Mouse (Mus musculus) small intestine, adult 2 months (tissue): ENCODE results near the gene Sqor. TPM values are rescaled to one million over a fixed set of nuclear protein-coding genes. Genes with fewer than 3 reads are reported as not detected.

ENCODE experiments used
- H3K27ac ChIP-seq: fragments of 200-500 bp; 2 replicates; pipeline ENCODE4 v1.5.1; 2012; ENCODE audit warnings: low read depth, low read length, control low read depth, inconsistent platforms; ENCODE audit not compliant: insufficient read depth
- H3K27me3 ChIP-seq: fragments of 200-500 bp; 2 replicates; pipeline ENCODE4 v1.6.1; 2012; ENCODE audit warnings: mild to moderate bottlenecking, moderate library complexity, low read length, inconsistent platforms; ENCODE audit not compliant: control insufficient read depth, insufficient read depth
- H3K36me3 ChIP-seq: fragments of 200-500 bp; 2 replicates; pipeline ENCODE4 v1.6.1; 2012; ENCODE audit warnings: mild to moderate bottlenecking, low read length, control low read depth, inconsistent platforms; ENCODE audit not compliant: control insufficient read depth, insufficient read depth
- H3K4me1 ChIP-seq: fragments of 200-500 bp; 2 replicates; pipeline ENCODE4 v1.6.1; 2012; ENCODE audit warnings: low read length, inconsistent platforms, mixed read lengths; ENCODE audit not compliant: control insufficient read depth, insufficient read depth, insufficient read length
- H3K4me3 ChIP-seq: fragments of 200-500 bp; 2 replicates; pipeline ENCODE4 v1.5.1; 2012; ENCODE audit warnings: low read depth, mild to moderate bottlenecking, control low read depth, inconsistent platforms, low read length, moderate library complexity
- CTCF ChIP-seq: fragments of 200-500 bp; IDR thresholded peaks from 2 replicates; pipeline ENCODE4 v1.5.1; 2012; ENCODE audit warnings: low read depth, mild to moderate bottlenecking, control low read depth, inconsistent platforms, low read length, moderate library complexity, mixed read lengths; ENCODE audit not compliant: insufficient replicate concordance, insufficient read length; ENCODE audit errors: extremely low read depth
- POLR2A ChIP-seq: fragments of 200-500 bp; IDR thresholded peaks from 2 replicates; pipeline ENCODE4 v1.6.1; 2012; ENCODE audit warnings: low read depth, mild to moderate bottlenecking, control low read depth, inconsistent platforms, low read length, moderate library complexity
- WGBS: fragments of 180-500 bp; shearing (Covaris S2); methylation state at CpG from one replicate; pipeline ENCODE4 v1.1.7; 2018; 5-methylcytosine and 5-hydroxymethylcytosine counted together
- polyA plus RNA-seq: library from polyadenylated mRNA; depleted of rRNA; stranded (reverse); fragments of >200 nt; gene quantifications from 2 replicates; pipeline ENCODE4 v1.2.3, GENCODE M21; 2012

Gene Sqor
- polyA plus RNA-seq, 1 experiment = 56.7 TPM

DNA sequence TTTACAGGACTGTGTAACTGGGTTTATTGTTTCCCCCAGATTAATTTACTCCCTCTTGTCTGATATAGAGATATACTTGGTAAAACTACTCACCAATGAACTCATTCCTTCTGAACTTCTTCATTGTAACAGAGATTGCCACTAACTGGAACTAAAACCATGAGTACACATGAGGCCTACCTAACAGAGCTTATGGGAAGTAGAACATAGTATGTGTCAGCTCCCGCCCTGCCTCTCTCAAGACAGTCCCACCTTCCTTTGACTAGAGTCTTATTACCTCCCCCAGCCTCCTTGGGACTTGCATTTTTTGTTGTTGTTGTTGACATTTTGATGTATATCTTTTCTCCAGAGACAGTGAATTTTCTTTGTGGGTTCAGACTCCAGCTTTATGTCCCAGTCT lies 7.9 kb downstream of the Sqor start:
- Histone ChIP-seq H3K27me3 (no peaks in the 10 kb centered on the region), H3K36me3 (no peaks in the 10 kb centered on the region), H3K4me3 (no peak overlapping the region), H3K27ac (no peak overlapping the region), H3K4me1 (peaks cover 19% of the 10 kb centered on the region; the same call in 1 of the 2 replicates)
- no peak for TF ChIP-seq POLR2A
- TF ChIP-seq CTCF = no peak
- WGBS = 83% methylated on average over 1 of the region's 1 CpGs

DNA sequence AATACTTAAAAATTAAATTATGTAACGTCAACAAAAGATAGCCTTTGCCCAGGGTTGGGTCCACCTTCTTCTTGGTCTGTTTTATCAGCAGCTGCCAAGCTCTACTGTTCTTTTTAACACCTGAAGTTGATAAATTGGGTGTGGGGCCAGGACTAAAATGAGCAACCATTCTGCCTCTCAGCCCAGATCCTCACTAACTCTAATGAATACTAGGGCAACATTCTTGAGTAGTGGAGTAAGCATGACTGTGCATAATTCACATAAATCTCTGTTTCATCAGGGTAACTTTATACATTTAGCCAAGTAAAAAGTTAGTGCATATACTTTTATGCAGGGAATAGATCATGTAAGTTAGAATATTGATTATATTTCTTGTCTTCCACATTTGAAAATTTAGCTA lies 10.5 kb downstream of the Sqor start:
- no peaks in the 10 kb centered on the region for H3K36me3 ChIP-seq
- H3K27ac ChIP-seq = no peak overlapping the region
- no peak overlapping the region for H3K4me3 ChIP-seq
- H3K4me1 ChIP-seq = peaks cover 23% of the 10 kb centered on the region; the same call in 1 of the 2 replicates
- TF ChIP-seq POLR2A = no peak
- TF ChIP-seq CTCF = no peak
- H3K27me3 ChIP-seq = no peaks in the 10 kb centered on the region
- WGBS = 20% methylated on average over 1 of the region's 1 CpGs

DNA sequence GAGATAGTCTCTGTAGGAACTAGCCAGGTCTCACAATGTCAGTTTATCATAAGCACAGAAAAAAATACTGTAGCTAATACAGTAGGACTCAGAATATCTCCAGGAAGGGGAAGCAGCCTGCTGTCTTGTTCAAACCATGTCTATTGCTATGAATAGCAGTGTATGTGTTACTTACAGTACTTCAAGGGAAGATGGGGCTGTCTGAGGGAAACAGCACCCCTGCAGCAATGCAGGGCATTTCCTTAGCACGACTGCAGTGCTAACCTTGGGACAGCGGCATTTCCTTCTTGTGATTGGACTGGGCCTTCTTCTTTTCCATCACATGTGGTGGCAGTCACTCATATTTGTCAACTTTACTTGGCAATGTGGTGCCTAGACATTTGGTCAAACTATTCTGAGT lies 11.8 kb downstream of the Sqor start:
- peaks cover 17% of the 10 kb centered on the region; the same call in 1 of the 2 replicates for H3K4me1 ChIP-seq
- no peaks in the 10 kb centered on the region for H3K36me3 ChIP-seq
- 74% methylated on average over 2 of the region's 2 CpGs for WGBS
- no peak overlapping the region for H3K27ac ChIP-seq
- H3K4me3 ChIP-seq = no peak overlapping the region
- H3K27me3 ChIP-seq = no peaks in the 10 kb centered on the region
- TF ChIP-seq POLR2A = no peak
- TF ChIP-seq CTCF = no peak

DNA sequence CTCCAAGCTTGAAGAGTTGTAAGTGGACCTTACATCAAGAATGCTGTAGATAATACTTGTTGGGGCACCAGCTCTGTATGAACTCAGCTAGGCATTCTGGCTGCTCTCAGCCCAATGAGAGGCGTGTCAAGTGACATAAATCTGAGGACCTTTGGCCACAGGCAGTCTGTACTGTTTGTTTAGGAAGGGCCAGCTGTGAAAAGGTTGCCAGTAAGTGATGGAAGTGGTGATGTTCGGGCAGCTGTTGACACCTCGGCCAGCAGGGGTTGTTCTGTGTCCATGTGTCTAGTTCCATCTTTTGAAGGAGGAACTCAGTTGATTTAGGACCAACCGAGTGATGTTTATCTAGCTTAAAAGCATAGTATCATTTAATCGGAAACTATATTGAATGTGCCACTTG lies 14.9 kb downstream of the Sqor start:
- H3K4me3 ChIP-seq = no peak overlapping the region
- no peak for TF ChIP-seq POLR2A
- no peak for TF ChIP-seq CTCF
- H3K27me3 ChIP-seq = no peaks in the 10 kb centered on the region
- peaks cover 20% of the 10 kb centered on the region; the same call in 1 of the 2 replicates for H3K4me1 ChIP-seq
- no peaks in the 10 kb centered on the region for H3K36me3 ChIP-seq
- 10% methylated on average over 5 of the region's 5 CpGs for WGBS
- H3K27ac ChIP-seq = no peak overlapping the region

DNA sequence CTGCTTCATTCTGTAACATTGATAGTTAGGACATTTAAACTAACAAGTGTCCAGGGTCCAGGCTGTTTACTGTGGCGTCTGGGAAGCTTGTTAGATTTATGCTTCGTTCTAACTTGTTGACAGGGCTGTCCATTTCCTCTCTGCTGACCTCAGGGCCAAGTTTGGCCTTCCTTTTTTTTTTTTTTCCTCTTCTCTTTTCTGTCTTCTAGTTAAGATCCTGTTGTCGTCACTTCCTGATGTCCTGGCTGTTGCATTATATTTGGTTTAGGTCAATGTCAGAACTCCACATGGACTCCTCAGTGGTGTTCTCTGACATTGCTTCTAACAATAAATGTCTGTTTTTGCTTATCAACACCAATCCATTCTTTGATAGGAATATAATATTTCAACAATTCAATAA lies 15.4 kb downstream of the Sqor start:
- 67% methylated on average over 3 of the region's 3 CpGs for WGBS
- H3K36me3 ChIP-seq = no peaks in the 10 kb centered on the region
- TF ChIP-seq CTCF (no peak), POLR2A (no peak)
- H3K4me3 ChIP-seq = no peak overlapping the region
- H3K4me1 ChIP-seq = peaks cover 20% of the 10 kb centered on the region; the same call in 1 of the 2 replicates
- H3K27me3 ChIP-seq = no peaks in the 10 kb centered on the region
- no peak overlapping the region for H3K27ac ChIP-seq

DNA sequence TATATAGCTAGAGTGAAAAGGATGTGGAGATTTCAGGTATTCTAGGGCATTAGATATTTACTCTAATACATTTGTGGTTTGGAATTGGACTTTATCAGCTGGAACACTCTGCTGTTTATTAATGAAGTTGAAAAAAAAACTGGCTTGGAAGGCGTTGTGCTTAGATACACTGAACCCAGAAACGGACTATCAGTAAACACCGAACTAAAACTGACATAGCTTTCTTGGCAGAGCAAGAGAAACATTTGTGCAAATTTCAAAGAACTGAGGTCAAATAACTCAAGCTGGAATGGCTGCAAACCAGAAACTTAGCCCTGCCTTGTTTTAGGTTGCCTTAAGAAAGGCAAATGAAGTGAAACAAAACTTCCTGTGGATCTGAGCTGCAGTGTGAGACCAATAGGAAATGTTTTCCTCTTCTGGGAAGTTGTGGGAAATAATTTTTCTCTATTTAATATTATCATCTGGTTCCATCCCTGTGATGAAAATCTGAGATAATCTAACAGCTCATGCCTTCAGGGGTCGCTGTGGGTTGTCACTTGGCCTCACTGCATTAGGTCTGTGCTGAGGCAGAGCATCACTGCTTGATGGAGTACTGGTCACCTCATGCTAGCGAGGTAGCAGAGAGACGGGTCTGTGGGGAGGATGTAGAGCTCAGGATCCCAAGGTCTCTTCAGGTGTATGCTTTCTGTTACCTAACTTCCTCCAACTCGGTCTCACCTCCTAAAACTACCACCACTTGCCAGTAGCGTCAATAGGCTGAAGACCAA lies 16.7 kb downstream of the Sqor start:
- TF ChIP-seq POLR2A (no peak), CTCF (no peak)
- WGBS = 68% methylated on average over 8 of the region's 8 CpGs
- Histone ChIP-seq H3K4me3 (no peak overlapping the region), H3K36me3 (peaks cover 4% of the 10 kb centered on the region; the same call in 1 of the 2 replicates), H3K4me1 (peaks cover 20% of the 10 kb centered on the region; the same call in 1 of the 2 replicates), H3K27me3 (no peaks in the 10 kb centered on the region), H3K27ac (no peak overlapping the region)

DNA sequence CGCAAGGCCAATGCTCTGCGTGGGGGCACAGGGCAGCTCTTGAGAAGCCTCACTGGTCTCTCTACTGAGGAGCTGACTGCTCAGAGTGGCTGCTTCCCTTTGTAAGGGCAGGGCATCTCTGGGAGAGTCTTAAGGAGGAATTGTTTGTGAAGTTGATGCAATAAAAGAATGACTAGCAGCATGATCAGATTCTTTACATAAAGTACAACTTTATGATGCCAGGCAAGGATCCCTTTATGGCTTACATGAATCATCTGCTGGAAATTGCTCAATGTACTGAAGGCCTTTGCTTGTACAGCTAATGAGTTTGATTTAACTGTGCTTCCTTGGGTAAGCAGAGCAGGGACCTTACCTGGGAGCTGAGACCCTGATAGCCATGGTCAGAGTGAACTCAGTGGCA lies 18.7 kb downstream of the Sqor start:
- no peak overlapping the region for H3K4me3 ChIP-seq
- H3K36me3 ChIP-seq = peaks cover 15% of the 10 kb centered on the region
- peaks cover 19% of the 10 kb centered on the region; the same call in 1 of the 2 replicates for H3K4me1 ChIP-seq
- no peaks in the 10 kb centered on the region for H3K27me3 ChIP-seq
- H3K27ac ChIP-seq = peak overlapping the region; percentile 5; the same call in 1 of the 2 replicates
- WGBS = 48% methylated on average over 2 of the region's 2 CpGs
- TF ChIP-seq CTCF (no peak), POLR2A (no peak)
